Mouse (Mus musculus) hindbrain, embryonic 15.5 days (tissue): ENCODE measurements at regions not wholly inside any gene's neighbourhood (a gene's known extent, or its start where the extent isn't known, plus 50 kb on each side); places are given as distances from the start of the nearest gene placed in this dataset.

Experiments used
- ATAC-seq: fragments of 200-750 bp; cut with Nextera tagmentation; 2 replicates; pipeline ENCODE4 v1.8.0; 2017; ENCODE audit warnings: low read depth, moderate number of reproducible peaks, moderate TSS enrichment; ENCODE audit not compliant: low FRiP score
- H3K27ac ChIP-seq: fragments of 300-500 bp; sonication (generic); replicated peaks from 2 replicates; pipeline ENCODE4 v1.5.1; 2015; ENCODE audit warnings: mild to moderate bottlenecking, inconsistent platforms
- H3K27me3 ChIP-seq: fragments of 300-500 bp; sonication (generic); 2 replicates; pipeline ENCODE4 v1.6.1; 2015; ENCODE audit warnings: control low read depth, inconsistent platforms
- H3K36me3 ChIP-seq: fragments of 300-500 bp; sonication (generic); 2 replicates; pipeline ENCODE4 v1.6.1; 2015; ENCODE audit warnings: control low read depth, inconsistent platforms
- H3K4me1 ChIP-seq: fragments of 300-500 bp; sonication (generic); replicated peaks from 2 replicates; pipeline ENCODE4 v1.6.1; 2015; ENCODE audit warnings: control low read depth, inconsistent platforms
- H3K4me2 ChIP-seq: fragments of 300-500 bp; sonication (generic); 2 replicates; pipeline ENCODE4 v1.6.1; 2015; ENCODE audit warnings: moderate library complexity, mild to moderate bottlenecking, inconsistent platforms
- H3K4me3 ChIP-seq: fragments of 300-500 bp; sonication (generic); 2 replicates; pipeline ENCODE4 v1.5.1; 2015; ENCODE audit warnings: mild to moderate bottlenecking, inconsistent platforms
- H3K9ac ChIP-seq: fragments of 300-500 bp; sonication (generic); 2 replicates; pipeline ENCODE4 v1.6.1; 2015; ENCODE audit warnings: inconsistent platforms
- H3K9me3 ChIP-seq: fragments of 300-500 bp; sonication (generic); 2 replicates; pipeline ENCODE4 v1.6.1; 2016; ENCODE audit warnings: control low read depth, inconsistent platforms
- WGBS: fragments of 180-500 bp; shearing (Covaris S2); methylation state at CpG from one replicate; pipeline ENCODE4 v1.1.7; 2015; 5-methylcytosine and 5-hydroxymethylcytosine counted together

GRCm38 (mm10) chr7:130082662-130083061 is 437.5 kb downstream of the Ate1 start:
- no peak overlapping the region for H3K9ac ChIP-seq
- no peaks in the 10 kb centered on the region for H3K36me3 ChIP-seq
- H3K4me3 ChIP-seq, result no peak overlapping the region
- no peak for ATAC-seq
- 0 out of 2 replicates have a peak, but pooled peaks cover 3% of the 10 kb centered on the region for H3K4me1 ChIP-seq
- H3K9me3 ChIP-seq, result no peaks in the 10 kb centered on the region
- no peak overlapping the region for H3K4me2 ChIP-seq
- no peak overlapping the region for H3K27ac ChIP-seq
- no peaks in the 10 kb centered on the region for H3K27me3 ChIP-seq
- WGBS, result 92% methylated on average over 4 of the region's 4 CpGs

- Histone ChIP-seq H3K9ac (no peak overlapping the region), H3K4me1 (0 out of 2 replicates have a peak, but pooled peaks cover 3% of the 10 kb centered on the region), H3K27me3 (no peaks in the 10 kb centered on the region), H3K36me3 (no peaks in the 10 kb centered on the region), H3K9me3 (no peaks in the 10 kb centered on the region), H3K4me2 (no peak overlapping the region), H3K27ac (no peak overlapping the region), H3K4me3 (no peak overlapping the region)
- ATAC-seq, result no peak
Observed at GRCm38 (mm10) chr7:130085706-130086105, 434.5 kb downstream of the Ate1 start.

- ATAC-seq, result no peak
- Histone ChIP-seq H3K27ac (no peak overlapping the region), H3K36me3 (no peaks in the 10 kb centered on the region), H3K9me3 (no peaks in the 10 kb centered on the region), H3K4me2 (no peak overlapping the region), H3K27me3 (no peaks in the 10 kb centered on the region), H3K9ac (no peak overlapping the region), H3K4me1 (no peaks in the 10 kb centered on the region), H3K4me3 (no peak overlapping the region)
- whole genome bisulfite sequencing, result 85% methylated on average over 8 of the region's 8 CpGs
Observed at GRCm38 (mm10) chr7:130089896-130090610, 430.1 kb downstream of the Ate1 start.

GRCm38 (mm10) chr7:130091942-130092341 is 428.2 kb downstream of the Ate1 start:
- Histone ChIP-seq H3K9me3 (no peaks in the 10 kb centered on the region), H3K4me2 (no peak overlapping the region), H3K4me1 (no peaks in the 10 kb centered on the region), H3K36me3 (no peaks in the 10 kb centered on the region), H3K4me3 (no peak overlapping the region), H3K9ac (no peak overlapping the region), H3K27me3 (no peaks in the 10 kb centered on the region), H3K27ac (no peak overlapping the region)
- WGBS, result 27% methylated on average over 3 of the region's 3 CpGs
- ATAC-seq, result no peak

- ATAC-seq, result no peak
- no peak overlapping the region for H3K4me3 ChIP-seq
- H3K9me3 ChIP-seq, result no peaks in the 10 kb centered on the region
- H3K4me2 ChIP-seq, result no peak overlapping the region
- no peaks in the 10 kb centered on the region for H3K36me3 ChIP-seq
- 78% methylated on average over 4 of the region's 4 CpGs for WGBS
- no peaks in the 10 kb centered on the region for H3K27me3 ChIP-seq
- H3K4me1 ChIP-seq, result no peaks in the 10 kb centered on the region
- H3K27ac ChIP-seq, result no peak overlapping the region
- H3K9ac ChIP-seq, result no peak overlapping the region
Observed at GRCm38 (mm10) chr7:130095141-130095540, 425.0 kb downstream of the Ate1 start.

- no peaks in the 10 kb centered on the region for H3K36me3 ChIP-seq
- H3K4me2 ChIP-seq, result no peak overlapping the region
- ATAC-seq, result 0 out of 2 replicates have a peak, but pooled peaks have one; percentile 42
- H3K4me1 ChIP-seq, result no peaks in the 10 kb centered on the region
- H3K9me3 ChIP-seq, result no peaks in the 10 kb centered on the region
- H3K27me3 ChIP-seq, result no peaks in the 10 kb centered on the region
- H3K4me3 ChIP-seq, result no peak overlapping the region
- H3K9ac ChIP-seq, result no peak overlapping the region
- no peak overlapping the region for H3K27ac ChIP-seq
- 63% methylated on average over 10 of the region's 10 CpGs for WGBS
Observed at GRCm38 (mm10) chr7:130098606-130099005, 421.6 kb downstream of the Ate1 start.

- H3K9ac ChIP-seq, result no peak overlapping the region
- no peak overlapping the region for H3K4me3 ChIP-seq
- H3K36me3 ChIP-seq, result no peaks in the 10 kb centered on the region
- H3K4me1 ChIP-seq, result no peaks in the 10 kb centered on the region
- no peak overlapping the region for H3K4me2 ChIP-seq
- H3K27me3 ChIP-seq, result no peaks in the 10 kb centered on the region
- no peak overlapping the region for H3K27ac ChIP-seq
- ATAC-seq, result no peak
- WGBS, result 74% methylated on average over 5 of the region's 5 CpGs
- no peaks in the 10 kb centered on the region for H3K9me3 ChIP-seq
Observed at GRCm38 (mm10) chr7:130102671-130103070, 417.5 kb downstream of the Ate1 start.

- H3K4me2 ChIP-seq, result no peak overlapping the region
- no peaks in the 10 kb centered on the region for H3K4me1 ChIP-seq
- 84% methylated on average over 5 of the region's 5 CpGs for WGBS
- no peak overlapping the region for H3K27ac ChIP-seq
- H3K4me3 ChIP-seq, result no peak overlapping the region
- ATAC-seq, result no peak
- no peak overlapping the region for H3K9ac ChIP-seq
- no peaks in the 10 kb centered on the region for H3K36me3 ChIP-seq
- no peaks in the 10 kb centered on the region for H3K27me3 ChIP-seq
- no peaks in the 10 kb centered on the region for H3K9me3 ChIP-seq
Observed at GRCm38 (mm10) chr7:130106961-130107360, 413.2 kb downstream of the Ate1 start.

- Histone ChIP-seq H3K4me3 (no peak overlapping the region), H3K27me3 (no peaks in the 10 kb centered on the region), H3K4me1 (no peaks in the 10 kb centered on the region), H3K9ac (no peak overlapping the region), H3K4me2 (no peak overlapping the region), H3K9me3 (no peaks in the 10 kb centered on the region), H3K36me3 (no peaks in the 10 kb centered on the region), H3K27ac (no peak overlapping the region)
- 92% methylated on average over 17 of the region's 17 CpGs for WGBS
- no peak for ATAC-seq
Observed at GRCm38 (mm10) chr7:130108362-130108761, 411.8 kb downstream of the Ate1 start.
